Mouse (Mus musculus) layer of hippocampus, adult 2 months (tissue): Measurements from ENCODE around the gene Treml2. TPM values are rescaled to one million over a fixed set of nuclear protein-coding genes. Genes with fewer than 3 reads are reported as not detected.
A peak's percentile ranks its signal among the peaks of the same experiment; 100 is the strongest.
"Not testable (repeated sequence)": the region's sequence is repeated elsewhere in the genome, so short reads cannot be mapped to it uniquely, and the experiment has no call there.

ENCODE experiments used
- DNase-seq, 2 experiments: peaks; one replicate each; pipeline ENCODE4 v3.0.0; 2022; ENCODE audit warnings: low spot score in 2 of 2
- H3K27ac ChIP-seq: fragments of 200-600 bp; 2 replicates; pipeline ENCODE4 v1.8.1; 2022
- H3K4me3 ChIP-seq: fragments of 200-600 bp; 2 replicates; pipeline ENCODE4 v1.8.1; 2022; ENCODE audit warnings: mild to moderate bottlenecking
- CTCF ChIP-seq: fragments of 200-600 bp; conservative IDR thresholded peaks from 2 replicates; pipeline ENCODE4 v1.8.1; 2022; ENCODE audit warnings: antibody characterized with exemption, mild to moderate bottlenecking, moderate library complexity
- total RNA-seq, 2 experiments: library from RNA; stranded (reverse); gene quantifications; 2 replicates each; pipeline ENCODE4 v1.2.3; 2021

Treml2 gene
- total RNA-seq, 2 experiments from 2014 or later, result 0.25 to 0.36 TPM

GRCm38 (mm10) chr17:48312124-48312523, 12.8 kb downstream of the Treml2 start:
- no peak for TF ChIP-seq CTCF
- no peak for DNase-seq
- no peak overlapping the region for H3K27ac ChIP-seq
- H3K4me3 ChIP-seq, result no peak overlapping the region

GRCm38 (mm10) chr17:48315905-48316579, 16.7 kb downstream of the Treml2 start, which contains the start of gene B430306N03Rik:
TSS of gene B430306N03Rik (plus strand) at chr17:48316141.
- H3K4me3 ChIP-seq, DNase-seq, H3K27ac ChIP-seq: not testable (repeated sequence)

GRCm38 (mm10) chr17:48318686-48319085, 19.4 kb downstream of the Treml2 start:
- H3K4me3 ChIP-seq, result no peak overlapping the region
- TF ChIP-seq CTCF, result no peak

GRCm38 (mm10) chr17:48321279-48321678, 22.0 kb downstream of the Treml2 start:
- no peak overlapping the region for H3K27ac ChIP-seq
- no peak for DNase-seq
- H3K4me3 ChIP-seq, result no peak overlapping the region
- TF ChIP-seq CTCF, result no peak

More at GRCm38 (mm10) chr17:48318686-48319085, 19.4 kb downstream of the Treml2 start:
- DNase-seq, result no peak
- no peak overlapping the region for H3K27ac ChIP-seq

- no peak overlapping the region for H3K27ac ChIP-seq
- no peak for TF ChIP-seq CTCF
- DNase-seq, result no peak
- no peak overlapping the region for H3K4me3 ChIP-seq
Measured at GRCm38 (mm10) chr17:48323236-48323635, 23.9 kb downstream of the Treml2 start.

- H3K27ac ChIP-seq, result no peak overlapping the region
- no peak for DNase-seq
- H3K4me3 ChIP-seq, result no peak overlapping the region
- no peak for TF ChIP-seq CTCF
Measured at GRCm38 (mm10) chr17:48324258-48324657, 25.0 kb downstream of the Treml2 start.

- no peak for TF ChIP-seq CTCF
- no peak for DNase-seq
- H3K4me3 ChIP-seq, result no peak overlapping the region
- H3K27ac ChIP-seq, result no peak overlapping the region
Measured at GRCm38 (mm10) chr17:48325093-48325492, 25.8 kb downstream of the Treml2 start.

- TF ChIP-seq CTCF, result no peak
- DNase-seq, result no peak
Measured at GRCm38 (mm10) chr17:48325638-48326037, 26.3 kb downstream of the Treml2 start.

GRCm38 (mm10) chr17:48326656-48327055, 27.4 kb downstream of the Treml2 start:
- peak; percentile 56 to 83 for DNase-seq
- no peak for TF ChIP-seq CTCF
- Histone ChIP-seq H3K27ac (no peak overlapping the region), H3K4me3 (no peak overlapping the region)

More at GRCm38 (mm10) chr17:48325638-48326037, 26.3 kb downstream of the Treml2 start:
- H3K27ac ChIP-seq, result no peak overlapping the region
- H3K4me3 ChIP-seq, result no peak overlapping the region

GRCm38 (mm10) chr17:48332524-48332923, 33.2 kb downstream of the Treml2 start:
- H3K4me3 ChIP-seq, result no peak overlapping the region
- no peak for DNase-seq

GRCm38 (mm10) chr17:48334186-48334585, 34.9 kb downstream of the Treml2 start:
- Histone ChIP-seq H3K4me3 (no peak overlapping the region), H3K27ac (no peak overlapping the region)
- TF ChIP-seq CTCF, result no peak
- DNase-seq, result no peak

More at GRCm38 (mm10) chr17:48332524-48332923, 33.2 kb downstream of the Treml2 start:
- no peak overlapping the region for H3K27ac ChIP-seq
- no peak for TF ChIP-seq CTCF

- DNase-seq, result peak; percentile 54 to 85
- Histone ChIP-seq H3K4me3 (no peak overlapping the region), H3K27ac (no peak overlapping the region)
- TF ChIP-seq CTCF, result peak; percentile 93
Measured at GRCm38 (mm10) chr17:48336857-48337256, 37.6 kb downstream of the Treml2 start.

GRCm38 (mm10) chr17:48340267-48340666, 41.0 kb downstream of the Treml2 start:
- no peak for DNase-seq
- Histone ChIP-seq H3K27ac (no peak overlapping the region), H3K4me3 (no peak overlapping the region)
- no peak for TF ChIP-seq CTCF

- H3K27ac ChIP-seq, result no peak overlapping the region
- H3K4me3 ChIP-seq, result no peak overlapping the region
- TF ChIP-seq CTCF, result no peak
- DNase-seq, result no peak
Measured at GRCm38 (mm10) chr17:48341947-48342346, 42.6 kb downstream of the Treml2 start.
